Mouse (Mus musculus) adrenal gland, postnatal 10 days (tissue): Measurements from ENCODE around the gene Slc22a15. TPM values are rescaled to one million over a fixed set of nuclear protein-coding genes. Genes with fewer than 3 reads are reported as not detected.
A peak's percentile ranks its signal among the peaks of the same experiment; 100 is the strongest.

Source experiments
- DNase-seq: peaks from one replicate; pipeline ENCODE4 v3.0.0; 2021; ENCODE audit warnings: mixed read lengths
- long read RNA-seq, 2 experiments: library from polyadenylated mRNA; stranded (forward); transcript quantifications; one replicate each; pipeline ENCODE4 v2.0.0; 2021
- total RNA-seq, 2 experiments: library from RNA; stranded (reverse); gene quantifications; 2 replicates each; pipeline ENCODE4 v1.2.3; 2021

The Slc22a15 gene
- 1 to 10 TPM; 6.4 to 7.6 TPM for total RNA-seq
- long read RNA-seq, experiment 1, full-length matches to known transcripts, result 3 of 5 reads
- long read RNA-seq, experiment 1, partial matches to known transcripts, result 1 of 5 reads
- long read RNA-seq, experiment 1, other reads (novel, unspliced or antisense), result 1 of 5 reads
- long read RNA-seq, experiment 2, partial matches to known transcripts, result 1 of 2 reads
- long read RNA-seq, experiment 2, other reads (novel, unspliced or antisense), result 1 of 2 reads

- DNase-seq, result peak; percentile 78
These were observed at the start of gene Slc22a15 for GRCm38 (mm10) chr3:101923843-101924740. Gene Slc22a15, minus strand, starts transcription at chr3:101924453.

GRCm38 (mm10) chr3:101966825-101967558, 42.7 kb upstream of the Slc22a15 start:
- no peak for DNase-seq

GRCm38 (mm10) chr3:101964352-101964751, 40.1 kb upstream of the Slc22a15 start:
- no peak for DNase-seq

GRCm38 (mm10) chr3:101963501-101963900, 39.2 kb upstream of the Slc22a15 start:
- no peak for DNase-seq

- no peak for DNase-seq
These were observed 37.0 kb upstream of the Slc22a15 start for GRCm38 (mm10) chr3:101961146-101961835.

- no peak for DNase-seq
These were observed 33.8 kb upstream of the Slc22a15 start for GRCm38 (mm10) chr3:101958047-101958446.

GRCm38 (mm10) chr3:101953506-101953905, 29.3 kb upstream of the Slc22a15 start:
- peak; percentile 69 for DNase-seq

GRCm38 (mm10) chr3:101952577-101952976, 28.3 kb upstream of the Slc22a15 start:
- DNase-seq, result no peak

GRCm38 (mm10) chr3:101948572-101948971, 24.3 kb upstream of the Slc22a15 start:
- peak; percentile 84 for DNase-seq

- DNase-seq, result no peak
These were observed 23.0 kb upstream of the Slc22a15 start for GRCm38 (mm10) chr3:101947250-101947649.

- no peak for DNase-seq
These were observed 21.0 kb upstream of the Slc22a15 start for GRCm38 (mm10) chr3:101945257-101945656.

GRCm38 (mm10) chr3:101940418-101940817, 16.2 kb upstream of the Slc22a15 start:
- DNase-seq, result no peak

GRCm38 (mm10) chr3:101939865-101940264, 15.6 kb upstream of the Slc22a15 start:
- no peak for DNase-seq

- no peak for DNase-seq
These were observed 14.9 kb upstream of the Slc22a15 start for GRCm38 (mm10) chr3:101939152-101939551.

GRCm38 (mm10) chr3:101936369-101936768, 12.1 kb upstream of the Slc22a15 start:
- DNase-seq, result no peak

- DNase-seq, result no peak
These were observed 9.6 kb upstream of the Slc22a15 start for GRCm38 (mm10) chr3:101933820-101934219.

- no peak for DNase-seq
These were observed 5.0 kb upstream of the Slc22a15 start for GRCm38 (mm10) chr3:101929105-101929876.

GRCm38 (mm10) chr3:101926636-101927035, 2.4 kb upstream of the Slc22a15 start:
- no peak for DNase-seq

GRCm38 (mm10) chr3:101925663-101926062, 1.4 kb upstream of the Slc22a15 start:
- no peak for DNase-seq

GRCm38 (mm10) chr3:101922366-101922765, 1.9 kb downstream of the Slc22a15 start:
- no peak for DNase-seq

GRCm38 (mm10) chr3:101918526-101918925, 5.7 kb downstream of the Slc22a15 start:
- DNase-seq, result no peak
